In genomic region chr3:98417328-98417727, GRCm38 (mm10) we compare ENCODE assay signal across 8 mouse cellular contexts. TPM values are rescaled to one million over a fixed set of nuclear protein-coding genes. Genes with fewer than 3 reads are reported as not detected.
DNase-seq lines count a peak whose midpoint lies in the region; ATAC-seq and TF ChIP-seq lines count a peak whose summit lies in the region.
"Had no signal": no experiment of that assay in that cellular context is flagged by ENCODE, and none has a peak within 500 bp of the region (broad histone marks: within the 10 kb centered on the region; RNA-seq: fewer than 3 reads in every experiment).

No protein-coding gene starts in this region.

- TF ChIP-seq CTCF in lung, postnatal 0 days (IDR thresholded peaks at IDR 0.05): no peak

- H3K27ac ChIP-seq in lung, postnatal 0 days (ENCODE audit: low read length): no peak overlapping the region
- H3K27ac ChIP-seq: embryonic facial prominence, embryonic 12.5 days had no signal

- DNase-seq in ES-CJ7 (ENCODE audit: low read depth, low spot score): peak; percentile 0
- DNase-seq in adrenal gland, postnatal 14 days: peak; percentile 92
- DNase-seq in frontal cortex, postnatal 25 days (ENCODE audit: low spot score in 2 of 2): peak; percentile 64 to 72
- DNase-seq in heart, postnatal 4 days: peak; percentile 95
- DNase-seq in layer of hippocampus, postnatal 10 days (ENCODE audit: low spot score in 2 of 2): peak; percentile 68 to 76
- DNase-seq in lung, postnatal 0 days (ENCODE audit: low spot score): peak; percentile 86
- peak; percentile 75 for DNase-seq in skeletal muscle tissue, adult 2 months (ENCODE audit: low read depth, low spot score)

- H3K36me3 ChIP-seq in lung, postnatal 0 days (ENCODE audit: insufficient read depth, low read length): no peaks in the 10 kb centered on the region
- H3K36me3 ChIP-seq: embryonic facial prominence, embryonic 12.5 days had no signal

- H3K9ac ChIP-seq in lung, postnatal 0 days (replicated peaks; ENCODE audit: low read depth): no peak overlapping the region
- H3K9ac ChIP-seq: embryonic facial prominence, embryonic 12.5 days had no signal

- peak; percentile 86 for ATAC-seq in lung, postnatal 0 days

- H3K27me3 ChIP-seq in lung, postnatal 0 days (replicated peaks; ENCODE audit: insufficient read depth, low read length): no peaks in the 10 kb centered on the region
- H3K27me3 ChIP-seq: embryonic facial prominence, embryonic 12.5 days had no signal

- no peaks in the 10 kb centered on the region for H3K9me3 ChIP-seq in lung, postnatal 0 days (ENCODE audit: low read length)
- H3K9me3 ChIP-seq: embryonic facial prominence, embryonic 12.5 days had no signal

- peak; percentile 68 for TF ChIP-seq EP300 in lung, postnatal 0 days (IDR thresholded peaks at IDR 0.05)

- no peak overlapping the region for H3K4me3 ChIP-seq in lung, postnatal 0 days (ENCODE audit: low read depth, low read length)
- H3K4me3 ChIP-seq: embryonic facial prominence, embryonic 12.5 days had no signal

- H3K4me2 ChIP-seq in lung, postnatal 0 days (replicated peaks; ENCODE audit: low read depth, low read length): no peak overlapping the region
- H3K4me2 ChIP-seq: embryonic facial prominence, embryonic 12.5 days had no signal

- 18% methylated on average over 4 of the region's 4 CpGs for WGBS in lung, postnatal 0 days

- peaks cover 16% of the 10 kb centered on the region; the same call in 1 of the 2 replicates for H3K4me1 ChIP-seq in lung, postnatal 0 days (ENCODE audit: insufficient read depth, low read depth, low read length)
- H3K4me1 ChIP-seq: embryonic facial prominence, embryonic 12.5 days had no signal

RNA-seq across cellular contexts. Expression of gene Zfp697, which starts 35.1 kb away (rescaled TPM):
- total RNA-seq in adrenal gland, postnatal 14 days (2021): 3.4 and 4.3 TPM in 2 replicates
- 1 to 10 TPM; 9.4 to 9.8 TPM for total RNA-seq in heart, postnatal 4 days (2021)
- 10 to 100 TPM; 29.6 to 31.3 TPM for total RNA-seq in layer of hippocampus, postnatal 10 days (2021)
- 9.2 and 10.6 TPM in 2 replicates for polyA plus RNA-seq in lung, postnatal 0 days (2015; fragmentation: Nextera tagmentation; extraction: Ambion mirVana)

RNA-seq across cellular contexts. Expression of gene Gm4450, which starts 39.6 kb away (rescaled TPM):
- 0.96 TPM in 1 of 2 replicates, not detected in the other for total RNA-seq in adrenal gland, postnatal 14 days (2021)
- total RNA-seq in heart, postnatal 4 days (2021): not detected
- total RNA-seq in layer of hippocampus, postnatal 10 days (2021): not detected
- not detected in 2 replicates for polyA plus RNA-seq in lung, postnatal 0 days (2015; fragmentation: Nextera tagmentation; extraction: Ambion mirVana)
- polyA plus RNA-seq: embryonic facial prominence, embryonic 12.5 days had no signal

Comparison
In these comparisons a context has a peak if more than half of its experiments do, and no peak if none do; other contexts are left out.
1. DNase-seq: peak in every context shown above with its lines; median percentile 95 in heart, postnatal 4 days; 92 in adrenal gland, postnatal 14 days; 86 in lung, postnatal 0 days; 75 in skeletal muscle tissue, adult 2 months; 72 in layer of hippocampus, postnatal 10 days; 68 in frontal cortex, postnatal 25 days; 0 in ES-CJ7.